Mouse (Mus musculus): ENCODE data around the gene Guca1a.

- TF ChIP-seq POLR2A (IDR thresholded peaks at IDR 0.05; ENCODE audit: low read depth, low read length) (no peak), CTCF (IDR thresholded peaks at IDR 0.05; ENCODE audit: extremely low read depth, insufficient read length, insufficient replicate concordance, low read depth, low read length) (no peak)
Measured at GRCm38 (mm10) chr17:47449432-47449831, 49.0 kb upstream of the Guca1a start.

Data from small intestine, adult 2 months (tissue).